Mouse (Mus musculus): Measurements from ENCODE around the gene Speer4f2.
"Not testable (repeated sequence)": the region's sequence is repeated elsewhere in the genome, so short reads cannot be mapped to it uniquely, and the experiment has no call there.

The Speer4f2 gene

GRCm38 (mm10) chr5:17372880-17373279 is at the start of gene Speer4f2:
Gene Speer4f2 (plus strand): TSS chr5:17373180.
- not testable (repeated sequence) for DNase-seq (ENCODE audit: low read depth, low spot score)

DNA sequence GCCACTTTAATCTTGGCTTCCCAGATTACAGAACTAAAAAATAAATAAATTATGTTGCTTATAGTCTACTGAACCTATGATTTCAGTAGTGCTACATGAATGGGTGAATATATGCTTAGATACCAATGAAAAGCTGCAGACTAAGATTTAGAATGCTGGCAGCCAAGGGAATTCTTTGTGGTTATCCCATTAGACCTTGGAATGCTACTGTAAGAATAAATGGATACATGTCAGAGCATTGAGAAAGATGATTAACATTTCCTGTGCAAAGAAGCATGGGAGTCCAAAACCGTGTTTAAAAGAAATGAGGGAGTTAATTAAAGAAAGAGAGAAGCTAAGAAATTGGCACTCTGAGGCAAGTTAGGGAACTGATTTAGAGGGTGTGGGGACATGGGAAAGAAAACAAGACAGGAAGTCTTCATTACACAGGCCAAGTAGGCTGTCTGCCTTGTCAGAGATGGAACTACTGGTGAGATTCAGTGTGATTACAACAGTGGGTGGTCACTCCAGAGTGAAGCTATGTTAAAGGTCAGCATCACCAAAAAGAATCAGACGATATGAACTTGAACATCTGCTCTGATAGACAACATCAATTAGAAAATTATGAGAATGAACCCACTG is 43.9 kb upstream of the Speer4f2 start:
- no peak for DNase-seq (ENCODE audit: low read depth, low spot score)

GRCm38 (mm10) chr5:17334836-17335235 is 38.1 kb upstream of the Speer4f2 start:
- no peak for DNase-seq (ENCODE audit: low read depth, low spot score)

- DNase-seq (ENCODE audit: low read depth, low spot score), result not testable (repeated sequence)
Observed at GRCm38 (mm10) chr5:17345741-17346140, 27.2 kb upstream of the Speer4f2 start.

DNA sequence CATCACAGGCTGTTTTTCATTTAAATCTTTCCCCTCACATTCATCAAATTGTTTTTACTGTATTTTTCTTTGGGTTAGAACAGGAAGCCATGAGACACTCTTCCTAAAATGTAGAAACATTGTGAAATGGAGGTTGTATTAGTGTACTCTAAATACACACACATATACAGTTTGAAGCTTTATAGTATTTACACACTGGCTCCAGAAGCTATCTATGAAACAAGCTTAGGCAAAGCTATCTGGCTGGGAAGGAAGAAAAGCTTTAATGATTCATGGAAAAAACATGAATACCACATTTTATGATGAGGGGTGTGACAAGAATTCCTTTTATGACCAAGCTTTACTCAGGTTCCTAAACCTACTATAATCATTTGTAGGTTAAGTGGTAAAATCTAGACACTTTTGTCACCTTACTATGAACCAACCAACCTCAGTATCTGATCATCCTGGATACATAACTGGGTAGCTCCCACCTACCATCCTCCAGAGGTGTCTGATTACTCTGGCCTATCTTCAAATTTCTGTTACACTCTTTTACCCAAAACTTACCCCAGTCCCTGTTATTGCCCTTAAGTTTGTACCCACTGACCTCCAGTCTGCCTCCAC is 13.5 kb upstream of the Speer4f2 start:
- no peak for DNase-seq (ENCODE audit: low read depth, low spot score)

- DNase-seq (ENCODE audit: low read depth, low spot score), result no peak
Observed at GRCm38 (mm10) chr5:17389926-17390325, 16.9 kb downstream of the Speer4f2 start.

DNA sequence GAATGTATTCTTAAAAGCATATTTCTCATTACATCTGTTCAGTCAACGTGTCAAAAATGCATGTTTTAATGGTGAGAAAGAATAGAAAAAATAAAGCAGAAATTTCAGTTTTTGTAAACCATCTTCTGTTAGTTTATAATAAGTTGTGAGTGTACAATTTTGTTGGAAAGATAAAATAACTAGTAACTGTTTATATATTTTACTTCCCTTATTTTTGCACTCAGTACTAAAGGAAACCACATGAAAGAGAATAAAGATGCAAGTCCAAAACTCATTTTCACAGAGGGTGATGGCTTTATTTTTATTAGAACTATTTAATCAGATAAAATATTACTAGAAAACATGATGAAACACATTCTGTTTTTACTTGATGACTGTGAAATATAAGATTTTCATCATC is 18.2 kb downstream of the Speer4f2 start:
- no peak for DNase-seq (ENCODE audit: low read depth, low spot score)

DNA sequence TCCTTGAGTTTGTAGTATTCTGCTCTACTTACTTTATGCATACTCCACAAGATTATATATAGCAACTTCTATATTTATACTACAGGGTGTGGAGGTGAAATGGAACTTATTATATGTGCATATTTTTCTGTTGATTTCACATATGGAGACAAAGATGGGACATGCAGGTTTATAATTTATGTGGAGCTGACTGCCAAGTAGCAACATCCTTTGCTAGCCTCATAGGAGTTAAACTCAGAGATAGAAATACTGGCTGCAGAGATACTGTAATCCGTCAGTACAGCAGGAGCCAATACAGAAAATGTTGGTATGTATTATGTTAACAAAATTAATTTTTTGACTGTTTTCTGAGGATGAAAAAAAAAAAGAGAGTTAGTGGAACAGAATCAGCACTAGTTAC is 27.6 kb downstream of the Speer4f2 start:
- no peak for DNase-seq (ENCODE audit: low read depth, low spot score)

DNA sequence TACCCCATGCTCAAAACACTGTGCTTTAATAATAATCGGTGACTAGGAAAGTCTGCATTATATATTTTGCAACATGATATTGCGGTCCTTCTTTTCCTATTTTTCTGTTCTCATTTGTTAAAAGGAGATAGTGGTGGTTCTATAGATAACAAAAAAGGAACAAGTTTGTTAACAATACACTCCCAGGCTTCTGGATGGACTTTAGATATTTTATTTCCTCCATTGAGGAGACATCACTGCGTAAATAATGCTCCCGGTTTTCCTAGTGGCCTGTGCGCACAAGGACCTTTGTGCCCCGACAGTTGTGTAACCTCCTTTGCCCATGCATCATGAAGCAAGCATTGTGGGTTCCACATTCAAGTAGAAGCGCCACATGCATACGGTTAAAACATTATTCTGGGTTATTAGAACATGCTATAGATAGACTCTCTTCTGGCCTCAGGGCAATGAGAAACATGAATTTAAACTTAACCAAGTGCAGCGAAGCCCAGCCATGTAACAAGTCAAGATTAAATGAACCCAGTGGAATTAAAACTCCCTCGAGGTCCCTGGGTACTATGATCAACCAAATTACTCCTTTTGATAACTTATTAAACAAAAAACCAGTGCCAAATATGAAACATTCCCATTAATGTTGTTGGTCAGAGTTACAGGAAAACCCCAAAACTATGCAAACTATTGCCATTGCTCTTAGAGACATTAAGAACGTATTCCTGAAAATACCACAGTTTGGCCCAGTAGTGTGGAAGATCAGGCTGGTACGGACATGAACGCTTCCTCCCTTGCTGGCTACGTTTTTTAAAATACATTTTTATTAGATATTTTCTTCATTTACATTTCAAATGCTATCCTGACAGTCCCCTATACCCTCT is 28.5 kb downstream of the Speer4f2 start:
- no peak for DNase-seq (ENCODE audit: low read depth, low spot score)

DNA sequence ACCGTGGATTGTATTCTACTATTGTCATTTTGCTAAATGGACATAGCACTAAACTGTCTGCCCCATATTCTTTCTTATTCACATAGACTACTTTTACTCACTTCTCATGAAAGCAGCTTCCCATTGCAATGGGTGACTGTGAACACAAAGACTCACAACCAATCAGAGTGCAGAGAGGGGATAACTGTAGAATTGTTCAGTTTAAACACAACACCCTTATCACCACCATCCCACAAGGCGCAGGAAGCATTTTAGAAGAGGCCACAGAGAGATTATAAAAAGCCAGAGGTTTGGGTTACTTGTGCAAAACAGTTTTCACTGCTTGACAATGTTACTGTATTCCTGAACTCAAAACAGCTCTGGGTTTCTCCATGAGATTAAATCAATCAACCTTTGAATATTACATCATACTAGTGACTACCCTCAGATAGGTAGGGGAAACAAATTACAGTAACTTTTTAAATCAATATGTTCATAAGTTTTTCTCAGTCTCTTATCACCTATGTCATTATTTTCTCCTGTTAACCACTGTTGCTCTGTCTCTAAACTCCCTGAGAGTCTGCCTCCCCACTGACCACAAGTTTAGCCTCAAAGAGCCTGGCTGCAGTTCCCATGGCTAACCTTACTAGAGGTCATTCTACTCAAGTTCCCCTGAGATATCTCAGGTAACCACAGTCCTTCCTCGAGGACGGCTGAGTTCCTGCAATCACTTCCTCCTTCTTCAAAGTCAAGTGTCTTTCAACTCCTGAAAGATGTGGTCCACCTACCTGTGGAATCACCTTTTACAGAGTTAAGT is 29.5 kb downstream of the Speer4f2 start:
- DNase-seq (ENCODE audit: low read depth, low spot score), result no peak

DNA sequence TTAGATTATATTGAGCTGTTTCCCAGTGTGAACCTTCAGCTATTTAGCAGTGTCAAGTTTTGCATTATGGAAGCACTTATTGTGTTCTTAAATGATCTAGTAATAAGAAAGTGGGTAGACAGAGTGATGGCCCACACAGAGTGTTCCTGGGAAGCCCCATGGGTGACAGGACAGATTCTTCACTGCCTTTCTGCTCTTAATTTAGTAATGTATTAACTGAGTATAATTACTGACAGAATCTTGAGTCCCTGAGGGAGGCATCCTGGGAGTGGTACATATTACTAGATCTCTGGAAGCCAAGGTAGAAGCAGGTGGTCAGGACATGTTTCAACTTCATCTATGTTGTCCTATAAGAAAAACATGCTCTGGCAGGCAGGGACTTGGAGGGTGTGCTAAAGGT is 30.6 kb downstream of the Speer4f2 start:
- no peak for DNase-seq (ENCODE audit: low read depth, low spot score)

DNA sequence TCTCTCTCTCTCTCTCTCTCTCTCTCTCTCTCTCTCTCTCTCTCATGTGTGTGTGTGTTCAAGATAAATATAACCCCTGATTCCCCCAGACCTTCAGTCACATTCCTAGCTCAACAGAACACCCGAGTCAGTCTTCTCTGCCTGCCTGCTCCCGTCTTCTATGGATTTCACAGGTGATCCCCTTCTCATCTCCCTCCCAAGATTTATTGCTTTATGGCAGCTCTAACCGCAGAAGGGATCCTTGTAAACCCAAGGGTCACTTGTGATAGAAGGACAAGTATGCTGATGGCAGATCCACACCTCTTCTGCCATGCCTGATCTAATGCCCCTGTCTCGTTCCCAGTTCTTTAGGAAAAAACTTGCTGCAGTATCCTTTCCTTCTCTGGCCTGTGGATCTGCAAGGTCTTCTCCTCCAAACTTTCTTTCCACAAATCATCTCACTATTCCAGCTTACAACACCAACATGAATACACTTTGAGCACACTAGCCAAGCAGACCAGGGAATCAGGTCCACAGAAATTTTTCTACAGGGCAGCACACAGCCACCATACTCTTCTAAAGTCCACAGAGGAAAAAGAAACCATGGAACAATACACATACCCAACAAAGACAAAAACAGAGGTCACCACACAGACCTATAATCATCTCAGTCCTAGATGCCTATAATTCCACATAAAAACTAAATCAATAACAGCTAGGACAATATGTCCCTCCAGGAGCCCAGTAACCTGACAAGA is 36.1 kb downstream of the Speer4f2 start:
- no peak for DNase-seq (ENCODE audit: low read depth, low spot score)

DNA sequence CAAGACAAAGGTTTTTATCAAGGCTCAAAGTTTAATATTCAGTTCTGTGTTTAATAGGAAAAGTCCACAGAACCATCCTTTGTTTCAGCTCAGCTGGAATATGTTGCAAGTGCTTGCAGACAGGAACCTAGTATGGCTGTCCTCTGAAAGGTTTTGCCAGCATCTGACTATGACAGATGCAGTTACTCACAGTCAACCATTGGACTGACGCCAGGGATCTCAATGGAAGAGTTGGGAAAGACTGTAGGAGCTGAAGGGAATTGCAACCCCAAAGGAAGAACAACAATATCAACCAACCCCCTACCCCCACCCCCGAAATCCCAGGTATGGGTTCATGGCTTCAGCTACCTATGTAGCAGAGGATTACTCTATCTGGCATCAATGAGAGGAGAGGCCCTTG is 44.2 kb downstream of the Speer4f2 start:
- no peak for DNase-seq (ENCODE audit: low read depth, low spot score)

GRCm38 (mm10) chr5:17419215-17419820 is 46.3 kb downstream of the Speer4f2 start:
- DNase-seq (ENCODE audit: low read depth, low spot score), result no peak

DNA sequence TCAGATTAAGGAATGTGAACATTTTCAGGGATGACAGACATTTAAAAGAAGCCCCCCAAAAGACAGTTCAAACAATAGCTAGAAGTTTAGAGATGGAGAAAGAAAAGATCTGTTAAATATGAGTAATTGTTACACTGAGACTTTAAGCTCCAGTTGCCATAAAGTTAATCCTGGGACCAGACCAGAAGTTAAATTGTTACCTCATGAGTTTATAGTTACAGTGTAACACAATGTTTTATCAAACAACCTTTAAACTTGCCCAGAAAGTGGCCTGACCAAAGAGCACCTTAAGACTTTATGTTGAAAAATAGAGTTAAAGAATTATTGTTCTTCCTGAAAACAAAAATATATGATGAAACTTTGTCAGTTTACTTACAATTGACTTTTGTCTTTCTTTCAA is 46.9 kb downstream of the Speer4f2 start:
- no peak for DNase-seq (ENCODE audit: low read depth, low spot score)

GRCm38 (mm10) chr5:17422225-17422624 is 49.2 kb downstream of the Speer4f2 start:
- DNase-seq (ENCODE audit: low read depth, low spot score), result no peak

- no peak for DNase-seq (ENCODE audit: low read depth, low spot score)
Observed at GRCm38 (mm10) chr5:17426930-17427329, 54.0 kb downstream of the Speer4f2 start.

Measured in retina, adult 2 months (tissue).